Mouse (Mus musculus): ENCODE results near the gene Fscn3. TPM values are rescaled to one million over a fixed set of nuclear protein-coding genes. Genes with fewer than 3 reads are reported as not detected.

Gene Fscn3
- polyA plus RNA-seq (2014; fragmentation: Illumina TruSeq; extraction: RNeasy Lipid Tissue Mini Kit (QIAGEN cat#74804); ENCODE audit: low read depth, low replicate concordance): not detected

DNA sequence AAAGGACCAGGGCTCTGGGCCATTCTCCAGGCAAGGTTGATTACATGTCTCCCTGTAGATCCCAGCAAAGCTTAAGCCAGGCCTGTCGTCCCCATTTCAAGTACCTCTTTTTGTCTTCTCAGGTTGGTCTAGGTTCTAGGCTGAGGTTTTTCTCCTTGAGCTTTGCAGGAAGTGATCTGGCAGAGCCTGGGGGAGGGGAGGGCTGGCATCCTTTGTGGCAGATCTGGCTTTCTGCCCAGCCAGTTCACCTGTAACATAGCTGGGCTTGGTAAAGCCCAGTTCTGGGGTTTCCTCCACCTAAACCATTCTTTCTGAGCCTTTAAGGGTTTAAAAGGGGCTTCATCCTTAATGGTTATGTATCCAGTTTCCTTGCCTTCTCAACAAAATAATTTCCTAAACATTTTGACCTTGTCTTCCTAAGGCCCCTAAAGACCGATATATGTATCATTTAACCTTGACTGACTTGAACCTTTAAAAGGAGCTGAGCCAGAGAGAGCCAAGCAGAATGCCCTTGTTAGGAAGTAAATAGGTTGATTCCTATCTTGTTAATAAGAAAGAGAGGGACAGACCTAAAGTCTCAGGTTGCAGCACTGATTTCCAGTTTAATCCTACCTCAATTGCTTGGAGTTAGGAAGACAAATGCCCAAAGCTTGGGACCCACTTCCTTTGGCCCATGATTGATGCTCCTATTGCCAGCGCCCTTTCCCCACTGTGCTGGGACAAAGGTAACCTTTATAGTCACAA, at the start of gene Fscn3:
Gene Fscn3 (plus strand): TSS at position 694 of the 744 bp plus-strand sequence.

GRCm38 (mm10) chr6:28397681-28398203, 29.8 kb upstream of the Fscn3 start, which contains the start of gene Zfp800:
Zfp800 (minus strand) TSS chr6:28398005.

GRCm38 (mm10) chr6:28423313-28423712, 4.3 kb upstream of the Fscn3 start, which contains the start of gene Arf5:
Arf5 (plus strand) TSS chr6:28423560.

DNA sequence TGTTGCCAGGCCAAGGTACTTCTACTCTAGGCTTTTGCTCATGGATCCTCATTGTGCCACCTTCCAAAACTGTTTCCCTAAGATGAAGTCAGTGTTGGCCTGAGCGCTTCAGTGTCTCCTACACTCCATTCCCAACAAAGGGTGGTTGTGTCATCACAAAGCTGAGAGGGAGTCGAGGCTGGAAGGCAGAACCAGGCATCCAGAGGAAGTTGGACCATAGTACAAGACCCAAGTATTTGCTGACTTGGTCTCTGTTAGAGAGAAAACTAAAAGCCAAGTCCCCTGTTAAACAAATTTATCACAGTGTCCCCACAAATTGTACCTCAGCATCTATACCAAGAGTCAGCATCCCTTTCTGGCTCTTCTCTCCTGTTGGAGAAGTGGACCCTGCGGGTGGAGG, 701 bp downstream of the Fscn3 start, which contains the start of gene Gcc1:
Gene Gcc1 (minus strand): TSS at position 101 of the 400 bp plus-strand sequence.

DNA sequence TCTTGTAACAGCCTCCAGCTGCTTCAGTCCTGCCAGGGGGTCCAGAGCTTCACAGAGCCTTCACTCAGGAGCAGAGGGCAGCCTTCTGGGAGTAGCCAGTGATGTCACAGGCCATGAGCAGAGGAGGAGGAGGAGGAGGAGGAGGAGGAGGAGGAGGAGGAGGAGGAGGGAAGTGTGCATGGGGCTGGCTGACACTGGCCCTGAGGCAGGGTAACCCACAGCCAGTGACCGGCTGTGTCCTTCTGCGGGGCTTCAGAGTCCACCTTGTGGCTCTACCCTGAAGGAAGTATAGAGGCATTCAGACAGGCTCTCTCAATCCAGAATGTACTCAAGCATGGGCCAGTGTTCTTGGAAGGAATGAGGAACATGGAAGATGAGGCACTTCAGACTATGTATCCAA, 21.7 kb downstream of the Fscn3 start, which contains the start of gene Pax4:
Gene Pax4 (minus strand): TSS at position 101 of the 400 bp plus-strand sequence.

GRCm38 (mm10) chr6:28474839-28475238, 47.2 kb downstream of the Fscn3 start, which contains the start of gene Snd1:
Snd1 (plus strand) TSS chr6:28475139.

Other genes with a start within 250 kb of the Fscn3 start
- 15.1 TPM for gene Zfp800, start 29.8 kb upstream of the Fscn3 start, polyA plus RNA-seq (2014; fragmentation: Illumina TruSeq; extraction: RNeasy Lipid Tissue Mini Kit (QIAGEN cat#74804); ENCODE audit: low read depth, low replicate concordance)
- gene Arf5, start 4.2 kb upstream of the Fscn3 start, polyA plus RNA-seq (2014; fragmentation: Illumina TruSeq; extraction: RNeasy Lipid Tissue Mini Kit (QIAGEN cat#74804); ENCODE audit: low read depth, low replicate concordance): 27.0 TPM
- 5.1 TPM for gene Gcc1, start 601 bp downstream of the Fscn3 start, polyA plus RNA-seq (2014; fragmentation: Illumina TruSeq; extraction: RNeasy Lipid Tissue Mini Kit (QIAGEN cat#74804); ENCODE audit: low read depth, low replicate concordance)
- not detected for gene Pax4, start 21.6 kb downstream of the Fscn3 start, polyA plus RNA-seq (2014; fragmentation: Illumina TruSeq; extraction: RNeasy Lipid Tissue Mini Kit (QIAGEN cat#74804); ENCODE audit: low read depth, low replicate concordance)
- 13.2 TPM for gene Snd1, start 47.4 kb downstream of the Fscn3 start, polyA plus RNA-seq (2014; fragmentation: Illumina TruSeq; extraction: RNeasy Lipid Tissue Mini Kit (QIAGEN cat#74804); ENCODE audit: low read depth, low replicate concordance)

All from liver, adult 10 weeks (tissue).